Mouse (Mus musculus) liver, adult 2 months (tissue): ENCODE results near the gene Exoc8.
A peak's percentile ranks its signal among the peaks of the same experiment; 100 is the strongest.

Experiments used
- CTCF ChIP-seq: fragments of 200-500 bp; IDR thresholded peaks from 2 replicates; pipeline ENCODE4 v1.5.1; 2011; ENCODE audit warnings: low read depth, low read length, control low read depth
- POLR2A ChIP-seq: fragments of 200-500 bp; IDR thresholded peaks from 2 replicates; pipeline ENCODE4 v1.6.1; 2011; ENCODE audit warnings: low read length, control low read depth; ENCODE audit not compliant: insufficient read depth; ENCODE audit errors: extremely low read depth

GRCm38 (mm10) chr8:124897386-124898250 lies at the start of gene Exoc8, which contains the start of gene Sprtn:
- peak; percentile 71 for TF ChIP-seq POLR2A
- TF ChIP-seq CTCF: no peak
